Mouse (Mus musculus) megakaryocyte, embryonic 14.5 days (primary cell): Measurements from ENCODE around the gene Adipor2.

Source experiments
- FLI1 ChIP-seq: IDR thresholded peaks from 2 replicates; pipeline ENCODE4 v1.6.1; 2012; ENCODE audit warnings: low read length, inconsistent platforms, mixed read lengths
- GATA1 ChIP-seq: IDR thresholded peaks from 3 replicates; pipeline ENCODE4 v1.6.1; 2012; ENCODE audit warnings: mixed read lengths, low read length, inconsistent platforms, borderline replicate concordance

GRCm38 (mm10) chr6:119428611-119429010, 11.1 kb upstream of the Adipor2 start:
- no peak for TF ChIP-seq GATA1
- TF ChIP-seq FLI1 = no peak
